In genomic region chr11:71230684-71231480, GRCm38 (mm10) we compare ENCODE assay signal across 14 mouse cellular contexts. TPM values are rescaled to one million over a fixed set of nuclear protein-coding genes. Genes with fewer than 3 reads are reported as not detected.
DNase-seq lines count a peak whose midpoint lies in the region; ATAC-seq and TF ChIP-seq lines count a peak whose summit lies in the region.
"Had no signal": no experiment of that assay in that cellular context is flagged by ENCODE, and none has a peak within 500 bp of the region (broad histone marks: within the 10 kb centered on the region; RNA-seq: fewer than 3 reads in every experiment).

Nlrp1b (minus strand) TSS chr11:71230733.

- TF ChIP-seq CTCF in lung, adult 2 months (IDR thresholded peaks at IDR 0.05; ENCODE audit: insufficient read depth, low read length): no peak
- TF ChIP-seq CTCF in liver, postnatal 0 days (IDR thresholded peaks at IDR 0.05; ENCODE audit: low read depth): no peak

- H3K9me3 ChIP-seq in heart, embryonic 12.5 days (replicated peaks): 0 out of 2 replicates have a peak, but pooled peaks cover 8% of the 10 kb centered on the region
- no peaks in the 10 kb centered on the region for H3K9me3 ChIP-seq in liver, postnatal 0 days (ENCODE audit: low read length)
- no peaks in the 10 kb centered on the region for H3K9me3 ChIP-seq in midbrain, embryonic 10.5 days (replicated peaks)
- H3K9me3 ChIP-seq: forebrain, embryonic 13.5 days; heart, embryonic 13.5 days; liver, embryonic 13.5 days had no signal

- no peak for TF ChIP-seq POLR2A in lung, adult 2 months (IDR thresholded peaks at IDR 0.05; ENCODE audit: borderline replicate concordance, extremely low read depth, low read depth, low read length)

- H3K27ac ChIP-seq in heart, embryonic 12.5 days (ENCODE audit: poor library complexity, severe bottlenecking): no peak within 1 kb of the TSS
- H3K27ac ChIP-seq in liver, postnatal 0 days (ENCODE audit: low read depth): 0 out of 2 replicates have a peak within 1 kb of the TSS, but pooled peaks have one; percentile 22
- H3K27ac ChIP-seq in midbrain, embryonic 10.5 days (replicated peaks): no peak within 1 kb of the TSS
- H3K27ac ChIP-seq: forebrain, embryonic 13.5 days; heart, embryonic 13.5 days; liver, embryonic 13.5 days had no signal

- no peaks in the 10 kb centered on the region for H3K27me3 ChIP-seq in heart, embryonic 12.5 days (replicated peaks)
- H3K27me3 ChIP-seq in liver, postnatal 0 days (ENCODE audit: insufficient read depth, low read length): no peaks in the 10 kb centered on the region
- no peaks in the 10 kb centered on the region for H3K27me3 ChIP-seq in midbrain, embryonic 10.5 days (ENCODE audit: low read depth, poor library complexity, severe bottlenecking)
- H3K27me3 ChIP-seq: forebrain, embryonic 13.5 days; heart, embryonic 13.5 days; liver, embryonic 13.5 days had no signal

- no peak for ATAC-seq in heart, embryonic 12.5 days (ENCODE audit: insufficient number of reproducible peaks, low FRiP score)
- peak; percentile 47; the same call in 1 of the 2 replicates for ATAC-seq in liver, postnatal 0 days
- ATAC-seq: activated CD4-positive, CD25-positive, alpha-beta regulatory T cell, adult 4 months; forebrain, embryonic 13.5 days had no signal

- no peaks in the 10 kb centered on the region for H3K4me1 ChIP-seq in heart, embryonic 12.5 days (replicated peaks)
- no peaks in the 10 kb centered on the region for H3K4me1 ChIP-seq in lung, adult 2 months (ENCODE audit: control insufficient read depth, insufficient read depth, low read length)
- no peaks in the 10 kb centered on the region for H3K4me1 ChIP-seq in liver, postnatal 0 days (ENCODE audit: insufficient read depth)
- H3K4me1 ChIP-seq in midbrain, embryonic 10.5 days: no peaks in the 10 kb centered on the region
- H3K4me1 ChIP-seq: forebrain, embryonic 13.5 days; heart, embryonic 13.5 days had no signal

- H3K4me2 ChIP-seq in heart, embryonic 12.5 days: no peak within 1 kb of the TSS
- no peak within 1 kb of the TSS for H3K4me2 ChIP-seq in liver, postnatal 0 days (ENCODE audit: low read depth, low read length)
- H3K4me2 ChIP-seq: forebrain, embryonic 13.5 days; heart, embryonic 13.5 days; liver, embryonic 13.5 days had no signal

- no peak for TF ChIP-seq EP300 in liver, postnatal 0 days (IDR thresholded peaks at IDR 0.05; ENCODE audit: low read depth)

- no peaks in the 10 kb centered on the region for H3K36me3 ChIP-seq in heart, embryonic 12.5 days
- H3K36me3 ChIP-seq in liver, postnatal 0 days (replicated peaks; ENCODE audit: insufficient read depth, low read length): no peaks in the 10 kb centered on the region
- H3K36me3 ChIP-seq in midbrain, embryonic 10.5 days: no peaks in the 10 kb centered on the region
- H3K36me3 ChIP-seq: heart, embryonic 13.5 days; liver, embryonic 13.5 days had no signal

- WGBS in heart, embryonic 12.5 days: 63% methylated on average over 2 of the region's 2 CpGs
- WGBS in lung, adult 2 months: 61% methylated on average over 2 of the region's 2 CpGs
- WGBS in liver, postnatal 0 days (ENCODE audit: insufficient replicate concordance): 50% methylated on average over 2 of the region's 2 CpGs
- WGBS in midbrain, embryonic 10.5 days: 81% methylated on average over 2 of the region's 2 CpGs

- peak; percentile 16 for DNase-seq in heart, adult 8-10 months (ENCODE audit: low spot score)
- DNase-seq in lung, adult 18-20 months: peak; percentile 22 to 28
- no peak for DNase-seq in lung, adult 2 months
- DNase-seq in liver, postnatal 0 days: no peak
- peak; percentile 36 for DNase-seq in skeletal muscle tissue, adult 2 months (ENCODE audit: low read depth, low spot score)
- no peak for DNase-seq in frontal cortex, postnatal 10 days (ENCODE audit: low spot score in 2 of 2)
- DNase-seq in midbrain, embryonic 10.5 days (ENCODE audit: low spot score): no peak
- DNase-seq: cerebellum, postnatal 14 days; liver, embryonic 13.5 days; thymus, postnatal 14 days had no signal

- no peak within 1 kb of the TSS for H3K9ac ChIP-seq in heart, embryonic 12.5 days
- H3K9ac ChIP-seq in liver, postnatal 0 days (replicated peaks): no peak within 1 kb of the TSS
- H3K9ac ChIP-seq: forebrain, embryonic 13.5 days; heart, embryonic 13.5 days; liver, embryonic 13.5 days had no signal

- no peak within 1 kb of the TSS for H3K4me3 ChIP-seq in heart, embryonic 12.5 days
- no peak within 1 kb of the TSS for H3K4me3 ChIP-seq in lung, adult 2 months (replicated peaks; ENCODE audit: extremely low read depth, low read depth, low read length)
- H3K4me3 ChIP-seq in liver, postnatal 0 days (ENCODE audit: low read depth, low read length): no peak within 1 kb of the TSS
- H3K4me3 ChIP-seq in midbrain, embryonic 10.5 days: no peak within 1 kb of the TSS
- H3K4me3 ChIP-seq: forebrain, embryonic 13.5 days; heart, embryonic 13.5 days; liver, embryonic 13.5 days had no signal

RNA-seq across cellular contexts. Expression of gene Nlrp1b, which starts in this region (rescaled TPM):
- under 1 TPM; 0.09 to 0.14 (median 0.10) TPM for total RNA-seq in heart, adult 8-10 months (2022)
- not detected in 2 replicates for polyA plus RNA-seq in heart, embryonic 12.5 days (2016; fragmentation: Nextera tagmentation; extraction: Ambion mirVana)
- polyA plus RNA-seq in lung, adult 2 months (2012; rRNA removed): 0.59 and 0.66 TPM in 2 replicates
- polyA plus RNA-seq in liver, postnatal 0 days (2015; fragmentation: Nextera tagmentation; extraction: Ambion mirVana): 0.04 TPM in 2 replicates
- polyA plus RNA-seq in midbrain, embryonic 10.5 days (2016; fragmentation: Nextera tagmentation; extraction: Ambion mirVana): not detected in 2 replicates
- polyA plus RNA-seq: forebrain, embryonic 13.5 days; heart, embryonic 13.5 days; liver, embryonic 13.5 days had no signal

Comparison
In these comparisons a context has a peak if more than half of its experiments do, and no peak if none do; other contexts are left out.
1. DNase-seq: peak in lung, adult 18-20 months (2 of 2) and skeletal muscle tissue, adult 2 months (single experiment); none in lung, adult 2 months (single experiment), liver, postnatal 0 days (single experiment), frontal cortex, postnatal 10 days (0 of 2) and midbrain, embryonic 10.5 days (single experiment).
2. Peak in DNase-seq in heart, adult 8-10 months; RNA of the gene not detected or under 1 TPM.
3. Peak in ATAC-seq and H3K27ac ChIP-seq in liver, postnatal 0 days; RNA of the gene not detected or under 1 TPM.